Mouse (Mus musculus): Measurements from ENCODE around the gene Camk2b. TPM values are rescaled to one million over a fixed set of nuclear protein-coding genes. Genes with fewer than 3 reads are reported as not detected.
"Not testable (repeated sequence)": the region's sequence is repeated elsewhere in the genome, so short reads cannot be mapped to it uniquely, and the experiment has no call there.

Camk2b gene
- polyA plus RNA-seq, 1 experiment from 2014 or later = 1.8 TPM

DNA sequence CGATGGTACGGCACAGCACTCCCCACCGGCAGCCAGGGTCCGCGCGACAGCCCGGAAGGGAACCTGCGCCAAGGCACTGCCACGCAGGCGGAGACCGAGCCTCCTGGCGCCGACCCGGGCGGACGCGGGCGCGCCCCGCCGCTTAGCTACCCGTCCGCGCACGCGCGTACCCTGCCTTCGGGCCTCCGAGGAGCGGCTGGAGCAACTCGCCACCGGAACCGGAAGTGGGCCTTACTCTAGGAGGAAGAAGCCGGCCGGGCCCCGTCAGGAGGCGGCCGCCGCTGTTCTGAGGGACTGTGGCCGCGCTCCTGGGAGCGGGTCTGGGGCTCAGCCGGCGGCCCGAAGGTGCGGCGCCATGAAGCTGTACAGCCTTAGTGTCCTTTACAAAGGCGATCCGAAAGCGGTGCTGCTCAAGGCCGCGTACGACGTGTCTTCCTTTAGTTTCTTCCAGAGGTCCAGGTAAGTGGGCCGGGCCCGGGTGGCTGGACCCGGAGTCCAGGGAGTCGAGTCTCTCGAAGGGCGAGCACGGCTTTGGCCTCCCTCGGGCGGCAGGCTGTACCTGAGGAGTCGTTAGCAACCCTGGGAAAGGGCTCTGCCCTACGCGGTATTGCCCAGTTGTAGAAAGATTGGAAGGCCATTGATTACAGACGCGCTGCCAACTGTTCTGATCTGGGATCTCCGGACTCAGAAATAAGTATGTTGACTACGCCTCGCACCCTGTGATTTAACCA is 110.5 kb downstream of the Camk2b start, which contains the start of gene Ykt6:
Gene Ykt6 (plus strand): TSS at position 148 of the 731 bp plus-strand sequence.
- H3K27me3 ChIP-seq (ENCODE audit: insufficient read depth, poor library complexity, severe bottlenecking) = no peaks in the 10 kb centered on the region
- H3K36me3 ChIP-seq = peaks cover 19% of the 10 kb centered on the region
- no peaks in the 10 kb centered on the region for H3K9me3 ChIP-seq
- peak within 1 kb of the TSS; percentile 95 for H3K27ac ChIP-seq
- under 1% methylated on average over 71 of the region's 71 CpGs for WGBS
- H3K4me1 ChIP-seq = peaks cover 39% of the 10 kb centered on the region
- peak; percentile 98 for DNase-seq (ENCODE audit: low spot score)
- H3K4me3 ChIP-seq = peak within 1 kb of the TSS; percentile 88

DNA sequence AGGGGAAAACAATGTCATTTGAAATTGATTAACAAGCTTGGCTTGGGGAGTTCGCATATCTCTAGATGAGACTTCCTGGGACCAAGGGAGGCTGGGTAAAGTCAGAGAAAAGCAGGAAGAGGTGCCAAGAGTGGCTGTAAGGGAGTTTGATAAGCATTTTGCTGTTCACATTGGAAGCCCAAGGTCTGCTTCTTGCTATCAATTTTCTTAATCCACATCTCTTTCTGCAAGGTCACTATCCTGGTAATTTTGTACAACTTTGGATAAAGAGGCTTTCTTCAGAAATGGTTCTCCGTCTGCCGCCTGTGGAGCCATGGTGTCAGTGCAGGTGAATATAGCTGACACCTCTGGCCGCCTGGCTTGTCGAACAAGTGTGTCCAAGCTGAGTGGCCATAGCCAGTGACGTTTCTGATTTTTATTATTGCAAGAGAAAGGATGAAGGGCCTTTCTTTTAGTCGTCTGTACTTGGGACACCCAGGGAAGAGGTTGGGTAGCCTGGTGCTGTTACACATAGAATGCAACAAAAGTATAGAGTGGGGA is 111.1 kb downstream of the Camk2b start:
- no peaks in the 10 kb centered on the region for H3K9me3 ChIP-seq
- H3K27ac ChIP-seq = peak overlapping the region; percentile 95
- H3K27me3 ChIP-seq (ENCODE audit: insufficient read depth, poor library complexity, severe bottlenecking) = no peaks in the 10 kb centered on the region
- peaks cover 40% of the 10 kb centered on the region for H3K4me1 ChIP-seq
- H3K4me3 ChIP-seq = peak overlapping the region; percentile 88
- WGBS = 6% methylated on average over 7 of the region's 7 CpGs
- peaks cover 12% of the 10 kb centered on the region for H3K36me3 ChIP-seq
- no peak for DNase-seq (ENCODE audit: low spot score)

DNA sequence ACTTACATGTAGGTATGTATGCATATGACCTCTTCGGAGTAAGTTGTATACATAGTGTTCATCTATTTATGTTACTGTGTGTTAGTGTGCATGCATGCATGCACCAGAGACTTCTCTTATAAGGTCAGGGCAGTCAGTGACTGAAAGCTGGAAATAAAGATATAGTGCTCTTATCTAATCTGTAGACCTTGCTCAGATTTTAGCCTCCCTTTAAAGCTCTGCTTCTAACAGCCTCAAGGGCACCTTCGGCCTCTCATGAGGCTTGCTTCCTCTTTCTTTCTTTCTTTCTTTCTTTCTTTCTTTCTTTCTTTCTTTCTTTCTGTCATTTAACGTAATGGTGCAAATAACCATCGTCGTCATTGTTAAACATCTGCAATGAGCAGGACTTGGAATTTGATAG is 111.7 kb downstream of the Camk2b start:
- Histone ChIP-seq H3K36me3 (peaks cover 8% of the 10 kb centered on the region), H3K9me3 (no peaks in the 10 kb centered on the region), H3K4me3 (no peak overlapping the region), H3K4me1 (peaks cover 46% of the 10 kb centered on the region), H3K27ac (peak overlapping the region; percentile 95), H3K27me3 (ENCODE audit: insufficient read depth, poor library complexity, severe bottlenecking) (no peaks in the 10 kb centered on the region)
- no peak for DNase-seq (ENCODE audit: low spot score)
- 70% methylated on average over 5 of the region's 5 CpGs for WGBS

GRCm38 (mm10) chr11:5953130-5953765 is 112.9 kb downstream of the Camk2b start:
- H3K36me3 ChIP-seq = 0 out of 2 replicates have a peak, but pooled peaks cover 4% of the 10 kb centered on the region
- WGBS = 37% methylated on average over 8 of the region's 8 CpGs
- no peak for DNase-seq (ENCODE audit: low spot score)
- H3K4me1 ChIP-seq = peaks cover 58% of the 10 kb centered on the region
- no peaks in the 10 kb centered on the region for H3K9me3 ChIP-seq
- H3K27ac ChIP-seq = 0 out of 2 replicates have a peak overlapping the region, but pooled peaks have one; percentile 52
- H3K4me3 ChIP-seq = no peak overlapping the region
- no peaks in the 10 kb centered on the region for H3K27me3 ChIP-seq (ENCODE audit: insufficient read depth, poor library complexity, severe bottlenecking)

GRCm38 (mm10) chr11:5952501-5952900 is 113.7 kb downstream of the Camk2b start:
- Histone ChIP-seq H3K4me3 (no peak overlapping the region), H3K9me3 (no peaks in the 10 kb centered on the region), H3K36me3 (0 out of 2 replicates have a peak, but pooled peaks cover 3% of the 10 kb centered on the region), H3K27ac (0 out of 2 replicates have a peak overlapping the region, but pooled peaks have one; percentile 52), H3K4me1 (peaks cover 65% of the 10 kb centered on the region), H3K27me3 (ENCODE audit: insufficient read depth, poor library complexity, severe bottlenecking) (no peaks in the 10 kb centered on the region)
- peak; percentile 75 for DNase-seq (ENCODE audit: low spot score)
- WGBS = 23% methylated on average over 5 of the region's 5 CpGs

GRCm38 (mm10) chr11:5949586-5950352 is 116.4 kb downstream of the Camk2b start, which contains the start of gene Gck:
Gck (minus strand) TSS chr11:5950081.
- no peaks in the 10 kb centered on the region for H3K9me3 ChIP-seq
- peaks cover 54% of the 10 kb centered on the region for H3K4me1 ChIP-seq
- no peaks in the 10 kb centered on the region for H3K27me3 ChIP-seq (ENCODE audit: insufficient read depth, poor library complexity, severe bottlenecking)
- no peak within 1 kb of the TSS for H3K4me3 ChIP-seq
- peak within 1 kb of the TSS; percentile 69 for H3K27ac ChIP-seq
- DNase-seq (ENCODE audit: low spot score) = peak; percentile 74
- WGBS = 68% methylated on average over 8 of the region's 8 CpGs
- H3K36me3 ChIP-seq = no peaks in the 10 kb centered on the region

DNA sequence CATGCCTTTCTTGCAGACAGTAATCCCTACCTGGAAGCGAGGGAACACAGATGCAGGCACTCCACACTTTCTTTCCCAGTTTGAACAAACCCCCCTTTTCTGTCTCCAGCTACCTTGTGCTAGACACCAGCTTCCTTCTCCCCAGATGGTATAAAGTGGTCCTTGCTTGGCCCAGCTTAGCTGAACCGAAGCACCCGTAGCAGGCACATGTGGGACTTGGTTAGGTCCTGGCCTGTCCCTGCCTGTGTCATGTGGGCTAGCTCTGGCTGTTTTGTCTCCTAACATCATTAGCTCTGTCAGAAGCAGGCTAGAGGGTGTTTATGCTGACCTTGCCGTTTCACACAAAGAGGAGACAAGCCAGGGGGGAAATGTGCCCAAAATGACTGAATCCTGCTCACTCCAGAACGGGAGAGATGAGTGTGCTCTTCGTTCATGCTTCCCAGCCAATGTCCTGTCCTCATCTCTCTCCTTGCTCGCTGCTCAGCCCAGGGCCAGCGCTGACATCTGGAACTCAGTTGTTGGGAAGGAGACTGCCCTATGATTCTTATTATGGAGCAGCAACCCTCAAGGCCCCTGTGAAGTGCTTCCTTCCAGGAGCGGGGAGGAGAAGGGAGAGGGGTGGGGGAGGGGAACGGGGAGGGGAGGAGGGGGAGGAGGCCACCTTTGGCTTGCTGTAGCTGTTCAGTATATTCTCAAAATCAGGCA is 117.5 kb downstream of the Camk2b start:
- Histone ChIP-seq H3K4me1 (peaks cover 50% of the 10 kb centered on the region), H3K9me3 (no peaks in the 10 kb centered on the region), H3K27ac (peak overlapping the region; percentile 42; the same call in 1 of the 2 replicates), H3K36me3 (no peaks in the 10 kb centered on the region), H3K27me3 (ENCODE audit: insufficient read depth, poor library complexity, severe bottlenecking) (no peaks in the 10 kb centered on the region), H3K4me3 (no peak overlapping the region)
- 52% methylated on average over 10 of the region's 10 CpGs for WGBS
- DNase-seq (ENCODE audit: low spot score) = peak; percentile 54

DNA sequence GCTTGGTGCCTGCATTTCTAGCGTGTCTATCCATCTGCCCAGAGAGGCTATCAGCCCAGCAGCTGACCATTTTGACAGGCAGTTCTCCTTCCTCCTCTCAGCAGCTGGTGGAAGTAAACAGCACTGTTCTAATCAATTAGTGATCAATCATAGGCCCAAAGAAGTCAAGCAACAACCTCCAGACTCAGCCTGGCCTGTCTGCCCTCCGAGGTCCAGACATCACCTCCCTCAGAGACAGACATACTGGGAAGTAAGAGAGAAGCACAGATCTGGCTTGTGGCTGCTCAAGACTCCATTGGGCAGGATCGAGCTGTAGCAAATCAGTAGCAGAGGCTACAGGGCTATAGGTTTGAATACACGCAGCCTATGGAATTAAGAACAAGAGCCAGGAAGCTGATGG is 118.4 kb downstream of the Camk2b start:
- DNase-seq (ENCODE audit: low spot score) = peak; percentile 61
- Histone ChIP-seq H3K27ac (no peak overlapping the region), H3K4me1 (peaks cover 45% of the 10 kb centered on the region), H3K36me3 (no peaks in the 10 kb centered on the region), H3K27me3 (ENCODE audit: insufficient read depth, poor library complexity, severe bottlenecking) (no peaks in the 10 kb centered on the region), H3K4me3 (no peak overlapping the region), H3K9me3 (no peaks in the 10 kb centered on the region)
- WGBS = 42% methylated on average over 4 of the region's 4 CpGs

GRCm38 (mm10) chr11:5945096-5945495 is 121.1 kb downstream of the Camk2b start:
- H3K27me3 ChIP-seq (ENCODE audit: insufficient read depth, poor library complexity, severe bottlenecking) = no peaks in the 10 kb centered on the region
- WGBS = 74% methylated on average over 2 of the region's 2 CpGs
- no peaks in the 10 kb centered on the region for H3K36me3 ChIP-seq
- no peaks in the 10 kb centered on the region for H3K9me3 ChIP-seq
- peak; percentile 51 for DNase-seq (ENCODE audit: low spot score)
- H3K4me3 ChIP-seq = no peak overlapping the region
- no peak overlapping the region for H3K27ac ChIP-seq
- H3K4me1 ChIP-seq = peaks cover 35% of the 10 kb centered on the region

GRCm38 (mm10) chr11:5942966-5943365 is 123.2 kb downstream of the Camk2b start:
- 69% methylated on average over 6 of the region's 6 CpGs for WGBS
- Histone ChIP-seq H3K4me3 (no peak overlapping the region), H3K4me1 (peaks cover 14% of the 10 kb centered on the region), H3K36me3 (no peaks in the 10 kb centered on the region), H3K27ac (no peak overlapping the region), H3K27me3 (ENCODE audit: insufficient read depth, poor library complexity, severe bottlenecking) (no peaks in the 10 kb centered on the region), H3K9me3 (no peaks in the 10 kb centered on the region)
- no peak for DNase-seq (ENCODE audit: low spot score)

- not testable (repeated sequence) for H3K4me3 ChIP-seq; H3K27me3 ChIP-seq (ENCODE audit: insufficient read depth, poor library complexity, severe bottlenecking); H3K27ac ChIP-seq; H3K9me3 ChIP-seq; H3K36me3 ChIP-seq; H3K4me1 ChIP-seq
- 89% methylated on average over 11 of the region's 11 CpGs for WGBS
- DNase-seq (ENCODE audit: low spot score) = peak; percentile 30
Measured at GRCm38 (mm10) chr11:5934531-5934930, 131.6 kb downstream of the Camk2b start.

DNA sequence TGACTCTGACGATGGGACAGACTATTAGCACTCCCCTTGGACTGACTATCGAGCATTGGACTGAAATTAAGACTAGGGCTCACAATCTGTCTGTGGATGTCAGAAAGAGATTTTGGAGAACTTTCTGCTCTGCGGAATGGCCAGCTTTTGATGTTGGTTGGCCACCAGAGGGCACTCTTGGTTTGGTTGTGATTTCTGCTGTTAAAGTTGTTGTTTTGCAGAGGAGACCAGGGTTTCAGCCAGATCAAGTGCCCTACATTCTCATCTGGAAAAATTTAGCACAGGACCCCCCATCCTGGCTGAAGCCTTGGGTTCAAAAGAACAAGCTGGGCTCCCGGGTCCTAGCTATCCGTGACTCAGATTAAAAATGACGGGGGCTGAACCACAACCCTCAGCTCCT is 134.2 kb downstream of the Camk2b start:
- not testable (repeated sequence) for H3K36me3 ChIP-seq; H3K4me1 ChIP-seq; DNase-seq (ENCODE audit: low spot score); H3K9me3 ChIP-seq; H3K27ac ChIP-seq; H3K27me3 ChIP-seq (ENCODE audit: insufficient read depth, poor library complexity, severe bottlenecking); H3K4me3 ChIP-seq
- 88% methylated on average over 6 of the region's 6 CpGs for WGBS
